Mouse (Mus musculus) adipocyte (in vitro differentiated cells): ENCODE measurements around the gene Zdhhc7.

Source experiments
- DNase-seq: peaks from one replicate; pipeline ENCODE4 v3.0.0-alpha.2; 2016; ENCODE audit warnings: low spot score

The Zdhhc7 gene

GRCm38 (mm10) chr8:120113758-120114255 is 12.5 kb upstream of the Zdhhc7 start, which contains the start of gene 6430548M08Rik:
Gene 6430548M08Rik (plus strand): TSS chr8:120114152.
- peak; percentile 99 for DNase-seq

GRCm38 (mm10) chr8:120113306-120113705 is 12.0 kb upstream of the Zdhhc7 start:
- DNase-seq = no peak

GRCm38 (mm10) chr8:120112535-120112934 is 11.3 kb upstream of the Zdhhc7 start:
- DNase-seq = no peak

GRCm38 (mm10) chr8:120111382-120111781 is 10.1 kb upstream of the Zdhhc7 start:
- no peak for DNase-seq

- no peak for DNase-seq
These were observed 9.7 kb upstream of the Zdhhc7 start for GRCm38 (mm10) chr8:120110966-120111365.

GRCm38 (mm10) chr8:120109149-120109548 is 7.9 kb upstream of the Zdhhc7 start:
- DNase-seq = peak; percentile 74

- no peak for DNase-seq
These were observed 3.5 kb upstream of the Zdhhc7 start for GRCm38 (mm10) chr8:120104721-120105272.

- no peak for DNase-seq
These were observed 2.6 kb upstream of the Zdhhc7 start for GRCm38 (mm10) chr8:120103916-120104315.

DNA sequence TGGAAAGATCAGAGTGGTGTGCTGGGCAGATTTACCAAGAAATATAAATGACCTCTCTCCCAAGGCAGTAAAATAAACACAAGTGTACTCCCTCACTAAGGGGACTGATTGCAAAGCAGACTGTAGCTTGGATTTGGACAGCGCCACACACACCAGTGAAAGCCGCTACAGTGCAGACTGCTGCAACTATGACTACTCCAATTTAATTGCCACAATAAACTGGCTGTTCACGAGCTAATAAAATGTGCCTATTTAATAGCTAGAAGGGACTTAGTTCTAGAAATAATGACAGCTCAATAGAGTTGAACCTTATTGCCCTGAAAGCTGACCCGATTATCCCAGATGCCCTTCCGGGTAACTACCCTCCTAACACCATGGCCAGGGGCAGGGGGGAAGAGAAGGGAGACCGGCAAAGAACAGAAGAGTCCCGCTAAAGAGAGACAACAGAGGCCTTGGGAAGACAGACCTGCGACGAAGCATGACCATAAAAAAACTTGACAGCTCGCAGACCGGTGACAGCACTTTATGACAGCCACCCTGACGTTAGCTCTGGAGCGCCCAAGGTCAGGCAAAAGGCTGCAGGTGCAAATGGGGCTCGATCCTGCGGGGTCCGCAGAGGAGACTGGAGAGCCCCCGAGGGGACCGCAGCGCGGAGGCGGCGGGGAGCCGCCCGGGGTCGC is 754 bp downstream of the Zdhhc7 start:
- peak; percentile 34 for DNase-seq

- DNase-seq = no peak
These were observed 4.8 kb downstream of the Zdhhc7 start for GRCm38 (mm10) chr8:120096486-120096885.

- DNase-seq = no peak
These were observed 6.5 kb downstream of the Zdhhc7 start for GRCm38 (mm10) chr8:120094801-120095200.

GRCm38 (mm10) chr8:120093103-120093502 is 8.2 kb downstream of the Zdhhc7 start:
- no peak for DNase-seq

DNA sequence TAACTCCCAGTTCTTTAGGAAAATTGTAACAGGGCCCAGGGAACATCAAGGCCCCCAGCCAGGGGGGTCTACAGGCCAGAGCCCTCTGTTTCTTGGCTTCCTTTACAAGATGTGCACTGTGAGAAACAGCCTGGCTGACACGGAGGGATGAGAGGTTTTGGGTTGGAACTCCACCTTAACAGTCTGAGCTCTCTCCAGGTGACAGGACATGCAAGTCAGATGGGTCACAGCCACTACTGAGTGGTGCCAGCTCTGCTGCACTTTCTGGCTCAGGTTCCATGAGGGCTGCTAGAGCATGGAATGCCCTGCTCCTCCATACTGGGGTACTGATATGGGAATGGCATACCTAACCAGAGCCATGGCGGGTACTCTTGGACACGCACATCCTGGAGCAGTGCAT is 10.2 kb downstream of the Zdhhc7 start:
- no peak for DNase-seq

DNA sequence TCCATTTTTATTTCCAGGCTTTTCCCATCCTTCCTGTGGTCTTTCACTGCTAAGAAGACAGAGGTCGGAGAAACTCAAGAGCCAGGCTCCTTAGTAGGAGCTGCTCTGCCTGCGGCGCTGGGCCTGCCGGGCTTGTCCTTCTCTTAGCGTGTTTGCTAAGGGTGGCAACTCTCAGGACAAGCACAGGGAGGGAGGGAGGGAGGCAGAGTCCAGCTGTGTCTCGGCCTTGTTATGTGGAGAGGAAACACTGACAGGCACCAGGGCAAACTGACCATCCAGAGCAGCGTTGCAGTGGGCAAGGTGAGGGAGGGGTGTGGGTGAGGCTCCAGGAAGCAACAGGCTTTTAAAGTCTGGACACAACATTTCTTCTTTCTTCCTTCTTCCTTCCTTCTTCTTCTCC is 11.8 kb downstream of the Zdhhc7 start:
- DNase-seq = no peak

DNA sequence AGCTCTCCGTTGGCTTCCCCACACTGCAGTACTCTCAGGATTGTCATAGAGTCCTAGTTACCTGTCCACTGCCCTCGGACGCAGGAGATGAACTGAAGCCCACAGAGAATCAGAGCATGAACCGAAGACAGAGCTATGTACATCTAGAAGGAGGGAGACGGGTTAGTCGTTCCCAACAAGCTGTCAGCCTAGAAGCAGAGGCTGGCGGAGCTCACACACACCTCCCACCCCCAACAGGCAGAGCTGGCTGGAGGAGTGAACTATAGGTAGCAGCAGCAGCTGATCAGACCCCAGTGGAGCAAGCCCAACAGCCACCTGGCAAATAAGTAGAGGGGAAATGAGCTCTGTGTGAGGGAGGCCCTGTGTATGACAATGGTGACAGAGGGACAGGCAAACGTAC is 16.5 kb downstream of the Zdhhc7 start:
- no peak for DNase-seq

- DNase-seq = no peak
These were observed 18.0 kb downstream of the Zdhhc7 start for GRCm38 (mm10) chr8:120083261-120083660.

DNA sequence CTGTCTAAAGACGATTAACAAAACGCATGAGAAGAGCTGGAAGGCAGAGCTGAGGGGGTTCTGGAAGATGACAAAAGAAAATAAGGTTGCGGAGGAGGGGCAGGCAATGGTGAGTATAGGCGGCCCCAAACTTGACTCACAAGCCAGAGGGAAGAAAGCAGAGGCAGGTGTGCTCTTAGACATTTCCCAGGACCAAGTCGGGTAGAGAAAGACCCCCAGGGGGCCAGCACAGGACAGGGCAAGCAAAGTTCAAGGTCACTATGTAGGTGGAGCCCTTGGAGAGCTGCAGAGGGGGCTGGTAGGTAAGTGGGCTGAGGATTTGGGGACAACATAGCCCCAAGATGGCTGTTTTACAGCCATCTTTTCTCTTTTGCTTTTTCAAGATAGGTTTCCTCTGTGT is 21.9 kb downstream of the Zdhhc7 start:
- DNase-seq = no peak

DNA sequence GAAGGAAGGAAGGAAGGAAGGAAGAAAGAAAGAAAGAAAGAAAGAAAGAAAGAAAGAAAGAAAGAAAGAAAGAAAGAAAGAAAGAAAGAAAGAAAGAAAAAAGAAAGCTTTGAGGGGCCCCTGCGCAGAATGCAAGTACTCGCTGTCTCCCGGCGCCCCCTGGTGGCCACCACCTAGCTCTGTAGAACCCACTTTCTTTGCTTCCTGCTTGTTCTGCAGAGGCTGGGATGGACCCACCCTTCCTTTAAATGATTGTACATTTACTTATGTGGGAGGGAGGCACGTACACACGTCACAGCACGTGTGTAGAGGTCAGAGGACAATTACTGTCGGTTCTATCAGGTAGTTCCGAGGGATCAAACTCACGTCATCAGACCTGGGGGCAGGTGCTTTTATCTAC is 23.2 kb downstream of the Zdhhc7 start:
- DNase-seq = peak; percentile 76

GRCm38 (mm10) chr8:120075347-120075746 is 25.9 kb downstream of the Zdhhc7 start:
- DNase-seq = no peak

GRCm38 (mm10) chr8:120074516-120074915 is 26.8 kb downstream of the Zdhhc7 start:
- no peak for DNase-seq

GRCm38 (mm10) chr8:120072827-120073226 is 28.5 kb downstream of the Zdhhc7 start:
- no peak for DNase-seq

DNA sequence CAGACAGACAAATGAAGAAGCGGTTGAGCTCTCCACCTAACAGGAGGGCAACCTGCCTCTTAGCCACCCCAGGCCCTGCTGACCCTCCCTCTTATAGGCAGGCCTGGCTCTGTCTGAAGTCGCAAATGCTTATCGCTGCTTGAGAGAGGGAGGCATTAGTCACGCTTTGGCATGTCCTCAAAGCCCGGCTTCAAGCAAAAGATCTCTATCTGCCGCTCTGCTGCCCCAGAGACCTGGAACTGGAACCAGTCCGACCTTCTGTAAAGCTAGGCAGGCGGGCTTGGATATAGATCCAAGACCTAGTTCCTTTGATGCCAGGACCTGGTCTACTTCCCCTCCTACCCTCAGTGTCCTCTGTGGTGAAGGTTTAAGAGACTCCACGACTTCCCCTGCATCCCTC is 29.0 kb downstream of the Zdhhc7 start:
- no peak for DNase-seq

DNA sequence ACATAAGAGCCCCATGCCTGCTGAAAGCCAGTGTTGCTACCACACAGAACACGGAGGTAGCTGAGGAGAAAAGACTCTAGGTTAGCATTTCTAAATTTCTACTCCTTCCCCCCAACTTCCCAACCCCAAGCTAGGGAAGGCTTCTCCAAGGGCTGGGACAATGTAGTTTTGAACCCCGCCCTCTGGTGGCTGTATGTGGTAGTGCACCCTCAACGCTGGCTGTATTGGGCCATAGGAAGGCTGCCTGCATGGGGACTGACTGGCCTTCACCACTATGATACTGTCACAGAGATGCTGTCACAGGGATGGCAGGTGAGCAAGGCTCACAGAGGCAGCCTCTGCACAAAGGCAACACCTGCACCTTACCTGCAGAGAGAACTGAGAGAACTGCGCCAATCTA is 29.6 kb downstream of the Zdhhc7 start:
- DNase-seq = peak; percentile 86
